Mouse (Mus musculus) MEL (cell line): ENCODE data around the gene Qrich1. TPM values are rescaled to one million over a fixed set of nuclear protein-coding genes. Genes with fewer than 3 reads are reported as not detected.

Source experiments
- DNase-seq: peaks from one replicate; pipeline ENCODE4 v3.0.0; 2011; ENCODE audit warnings: low read depth, low spot score
- H3K27ac ChIP-seq: 2 replicates; pipeline ENCODE4 v1.5.1; 2012; ENCODE audit warnings: low read depth, mild to moderate bottlenecking, control low read depth, low read length, moderate library complexity; ENCODE audit not compliant: control insufficient read depth
- H3K27me3 ChIP-seq, 2 experiments: fragments of 150-350 bp in 1 of 2; sonication (generic) in 1 of 2; 2 replicates each; pipeline ENCODE4 v1.6.1; 2012; ENCODE audit warnings: low read length in 2 of 2, mild to moderate bottlenecking in 2 of 2, improper control_type of control experiment in 1 of 2, moderate library complexity in 1 of 2; ENCODE audit not compliant: insufficient read depth in 2 of 2, control insufficient read depth in 1 of 2
- H3K36me3 ChIP-seq, 2 experiments: 2 replicates each; pipeline ENCODE4 v1.6.1; 2012 to 2014; ENCODE audit warnings: low read length in 2 of 2, improper control_type of control experiment in 1 of 2, inconsistent platforms in 1 of 2, mild to moderate bottlenecking in 1 of 2; ENCODE audit not compliant: insufficient read depth in 2 of 2, control insufficient read depth in 1 of 2
- H3K4me1 ChIP-seq, 2 experiments: fragments of 150-350 bp in 1 of 2; sonication (generic) in 1 of 2; 2 replicates each; pipeline ENCODE4 v1.6.1; 2012; ENCODE audit warnings: low read length in 2 of 2, improper control_type of control experiment in 1 of 2, mild to moderate bottlenecking in 1 of 2; ENCODE audit not compliant: insufficient read depth in 2 of 2, control insufficient read depth in 1 of 2
- H3K4me3 ChIP-seq, 2 experiments: fragments of 150-350 bp in 1 of 2; sonication (generic) in 1 of 2; 2 replicates each; pipeline ENCODE4 v1.5.1; 2012; ENCODE audit warnings: low read depth in 2 of 2, low read length in 2 of 2, mild to moderate bottlenecking in 2 of 2, moderate library complexity in 2 of 2, control low read depth in 1 of 2, improper control_type of control experiment in 1 of 2; ENCODE audit not compliant: control insufficient read depth in 1 of 2, insufficient read depth in 1 of 2
- H3K79me2 ChIP-seq: 2 replicates; pipeline ENCODE4 v1.6.1; 2012; ENCODE audit warnings: mild to moderate bottlenecking, low read length, moderate library complexity; ENCODE audit not compliant: control insufficient read depth, poor library complexity, insufficient read depth
- H3K9ac ChIP-seq: 2 replicates; pipeline ENCODE4 v1.6.1; 2012; ENCODE audit warnings: low read depth, mild to moderate bottlenecking, control low read depth, low read length, moderate library complexity; ENCODE audit not compliant: control insufficient read depth, poor library complexity, severe bottlenecking
- H3K9me3 ChIP-seq: fragments of 150-350 bp; sonication (generic); replicated peaks from 2 replicates; pipeline ENCODE4 v1.6.1; 2012; ENCODE audit warnings: mild to moderate bottlenecking, low read length, improper control_type of control experiment, moderate library complexity; ENCODE audit not compliant: insufficient read depth
- BHLHE40 ChIP-seq: IDR thresholded peaks from 2 replicates; pipeline ENCODE4 v1.6.1; 2012; ENCODE audit warnings: low read depth, mild to moderate bottlenecking, inconsistent platforms, low read length, improper control_type of control experiment, borderline replicate concordance
- CHD1 ChIP-seq: IDR thresholded peaks from 2 replicates; pipeline ENCODE4 v1.6.1; 2012; ENCODE audit warnings: low read depth, mild to moderate bottlenecking, inconsistent platforms, low read length, improper control_type of control experiment
- CHD2 ChIP-seq: IDR thresholded peaks from 2 replicates; pipeline ENCODE4 v1.6.1; 2011; ENCODE audit warnings: low read length, improper control_type of control experiment
- CTCF ChIP-seq, 3 experiments: IDR thresholded peaks in 2 of 3; conservative IDR thresholded peaks in 1 of 3; 2 replicates each; pipeline ENCODE4 v1.5.1; 2011 to 2012; ENCODE audit warnings: low read length in 3 of 3, low read depth in 2 of 3, mild to moderate bottlenecking in 2 of 3, improper control_type of control experiment in 1 of 3, inconsistent platforms in 1 of 3, mixed read lengths in 1 of 3, moderate library complexity in 1 of 3; ENCODE audit not compliant: control insufficient read depth in 1 of 3, insufficient read depth in 1 of 3, poor library complexity in 1 of 3, severe bottlenecking in 1 of 3
- E2F4 ChIP-seq: IDR thresholded peaks from 2 replicates; pipeline ENCODE4 v1.6.1; 2011; ENCODE audit warnings: low read depth, low read length, improper control_type of control experiment, borderline replicate concordance
- ELF1 ChIP-seq: IDR thresholded peaks from 2 replicates; pipeline ENCODE4 v1.6.1; 2014; ENCODE audit warnings: low read depth, mild to moderate bottlenecking, inconsistent platforms, low read length, improper control_type of control experiment, moderate library complexity
- EP300 ChIP-seq, 2 experiments: IDR thresholded peaks; 2 replicates each; pipeline ENCODE4 v1.6.1; 2011; ENCODE audit warnings: improper control_type of control experiment in 2 of 2, low read length in 2 of 2, low read depth in 1 of 2, mild to moderate bottlenecking in 1 of 2
- ETS1 ChIP-seq: IDR thresholded peaks from 2 replicates; pipeline ENCODE4 v1.6.1; 2012; ENCODE audit warnings: low read depth, mild to moderate bottlenecking, inconsistent platforms, low read length, improper control_type of control experiment, moderate library complexity
- GATA1 ChIP-seq: IDR thresholded peaks from 2 replicates; pipeline ENCODE4 v1.6.1; 2011; ENCODE audit warnings: low read depth, low read length, improper control_type of control experiment
- KAT2A ChIP-seq: conservative IDR thresholded peaks from 2 replicates; pipeline ENCODE4 v1.6.1; 2012; ENCODE audit warnings: low read depth, low read length, improper control_type of control experiment, inconsistent platforms
- MAX ChIP-seq: IDR thresholded peaks from 2 replicates; pipeline ENCODE4 v1.6.1; 2011; ENCODE audit warnings: low read length, improper control_type of control experiment
- MAZ ChIP-seq: IDR thresholded peaks from 2 replicates; pipeline ENCODE4 v1.6.1; 2012; ENCODE audit warnings: low read depth, mild to moderate bottlenecking, inconsistent platforms, low read length, improper control_type of control experiment
- MXI1 ChIP-seq: IDR thresholded peaks from 2 replicates; pipeline ENCODE4 v1.6.1; 2011; ENCODE audit warnings: mild to moderate bottlenecking, low read depth, low read length, improper control_type of control experiment
- MYB ChIP-seq: IDR thresholded peaks from 2 replicates; pipeline ENCODE4 v1.6.1; 2011; ENCODE audit warnings: mild to moderate bottlenecking, low read depth, low read length, improper control_type of control experiment
- MYC ChIP-seq: IDR thresholded peaks from 2 replicates; pipeline ENCODE4 v1.6.1; 2011; ENCODE audit warnings: low read depth, mild to moderate bottlenecking, low read length, improper control_type of control experiment, moderate library complexity
- NELFE ChIP-seq: IDR thresholded peaks from 2 replicates; pipeline ENCODE4 v1.6.1; 2011; ENCODE audit warnings: low read depth, low read length, improper control_type of control experiment
- NRF1 ChIP-seq: IDR thresholded peaks from 2 replicates; pipeline ENCODE4 v1.6.1; 2014; ENCODE audit warnings: low read depth, mild to moderate bottlenecking, inconsistent platforms, low read length, improper control_type of control experiment, moderate library complexity; ENCODE audit not compliant: poor library complexity, insufficient read depth, severe bottlenecking
- POLR2AphosphoS2 ChIP-seq: IDR thresholded peaks from 2 replicates; pipeline ENCODE4 v1.6.1; 2011; ENCODE audit warnings: low read length, improper control_type of control experiment
- RAD21 ChIP-seq: IDR thresholded peaks from 2 replicates; pipeline ENCODE4 v1.6.1; 2011; ENCODE audit warnings: mild to moderate bottlenecking, low read depth, low read length, improper control_type of control experiment
- RCOR1 ChIP-seq: IDR thresholded peaks from 2 replicates; pipeline ENCODE4 v1.6.1; 2012; ENCODE audit warnings: low read depth, mild to moderate bottlenecking, inconsistent platforms, low read length, improper control_type of control experiment
- SIN3A ChIP-seq: IDR thresholded peaks from 2 replicates; pipeline ENCODE4 v1.6.1; 2012; ENCODE audit warnings: low read length, improper control_type of control experiment, inconsistent platforms
- SMC3 ChIP-seq: IDR thresholded peaks from 2 replicates; pipeline ENCODE4 v1.6.1; 2011; ENCODE audit warnings: low read depth, low read length, improper control_type of control experiment
- TAL1 ChIP-seq: IDR thresholded peaks from 2 replicates; pipeline ENCODE4 v1.6.1; 2012; ENCODE audit warnings: mild to moderate bottlenecking, inconsistent platforms, low read length, moderate library complexity, mixed read lengths
- TBP ChIP-seq: IDR thresholded peaks from 2 replicates; pipeline ENCODE4 v1.8.0; 2011; ENCODE audit warnings: low read depth, low read length, improper control_type of control experiment
- UBTF ChIP-seq: IDR thresholded peaks from 2 replicates; pipeline ENCODE4 v1.6.1; 2012; ENCODE audit warnings: low read depth, mild to moderate bottlenecking, inconsistent platforms, low read length, improper control_type of control experiment, moderate library complexity, borderline replicate concordance; ENCODE audit not compliant: insufficient read depth
- USF1 ChIP-seq: IDR thresholded peaks from 2 replicates; pipeline ENCODE4 v1.6.1; 2014; ENCODE audit warnings: low read depth, mild to moderate bottlenecking, inconsistent platforms, low read length, improper control_type of control experiment, moderate library complexity
- USF2 ChIP-seq, 2 experiments: IDR thresholded peaks; 2 replicates each; pipeline ENCODE4 v1.6.1; 2011 to 2012; ENCODE audit warnings: improper control_type of control experiment in 2 of 2, low read length in 2 of 2, borderline replicate concordance in 1 of 2, inconsistent platforms in 1 of 2, low read depth in 1 of 2, mild to moderate bottlenecking in 1 of 2; ENCODE audit not compliant: insufficient read depth in 1 of 2
- ZKSCAN1 ChIP-seq: IDR thresholded peaks from 2 replicates; pipeline ENCODE4 v1.6.1; 2012; ENCODE audit warnings: low read depth, mild to moderate bottlenecking, inconsistent platforms, low read length, improper control_type of control experiment, moderate library complexity
- ZMIZ1 ChIP-seq: IDR thresholded peaks from 2 replicates; pipeline ENCODE4 v1.6.1; 2012; ENCODE audit warnings: low read depth, mild to moderate bottlenecking, inconsistent platforms, low read length, improper control_type of control experiment, moderate library complexity
- ZNF384 ChIP-seq: IDR thresholded peaks from 2 replicates; pipeline ENCODE4 v1.6.1; 2012; ENCODE audit warnings: low read depth, mild to moderate bottlenecking, inconsistent platforms, low read length, improper control_type of control experiment
- polyA plus RNA-seq, 2 experiments: library from polyadenylated mRNA; stranded (reverse) in 1 of 2; unstranded in 1 of 2; fragments of >175 nt in 1 of 2; fragments of >200 nt in 1 of 2; gene quantifications; 2 replicates each; pipeline versions ENCODE4 v1.2.1 to v1.2.4; 2012; ENCODE audit warnings: low replicate concordance in 2 of 2, low read depth in 1 of 2; ENCODE audit not compliant: insufficient read length in 2 of 2, insufficient read depth in 1 of 2, missing spikeins in 1 of 2
- total RNA-seq: library from RNA; depleted of rRNA; stranded (reverse); fragments of 300-350 nt; gene quantifications from 2 replicates; pipeline ENCODE4 v1.2.3, GENCODE M21; 2012

The Qrich1 gene
- total and polyA plus RNA-seq, 3 experiments: 84.5 to 161 (median 126) TPM

- peak; percentile 50 for TF ChIP-seq KAT2A
- TF ChIP-seq NRF1: no peak
- TF ChIP-seq ZKSCAN1: no peak
- peak; percentile 37; the same call in 1 of the 2 replicates for TF ChIP-seq ELF1
- TF ChIP-seq BHLHE40: no peak
- TF ChIP-seq CTCF (IDR thresholded peaks at IDR 0.05 in 2 of 3, conservative IDR thresholded peaks at IDR 0.05 in 1 of 3; ENCODE audit: control insufficient read depth in 1 of 3, insufficient read depth in 1 of 3, low read depth in 2 of 3, low read length in 3 of 3, poor library complexity in 1 of 3, severe bottlenecking in 1 of 3): no peak
- TF ChIP-seq SIN3A: peak; percentile 95
- no peak for TF ChIP-seq USF1
- no peak for TF ChIP-seq UBTF
- no peak for TF ChIP-seq POLR2AphosphoS2
- TF ChIP-seq ZNF384: peak; percentile 89
- TF ChIP-seq TBP: peak; percentile 70
These were observed 1.3 kb downstream of the Qrich1 start (continued) for GRCm38 (mm10) chr9:108517931-108518332.

- TF ChIP-seq TAL1: no peak
- TF ChIP-seq MXI1: peak; percentile 50; the same call in 1 of the 2 replicates
- TF ChIP-seq EP300 (IDR thresholded peaks at IDR 0.05; ENCODE audit: low read depth in 1 of 2, low read length in 2 of 2): peak; percentile 59 to 77
- peak; percentile 66 for TF ChIP-seq ETS1
- peak; percentile 93 for TF ChIP-seq GATA1
- peak; percentile 84 for TF ChIP-seq RCOR1
- TF ChIP-seq SIN3A: peak; percentile 62
- TF ChIP-seq MAX: no peak
- TF ChIP-seq, all 39 proteins: peak for 6
- H3K4me3 ChIP-seq: no peak overlapping the region
- H3K27me3 ChIP-seq: no peaks in the 10 kb centered on the region
- H3K9ac ChIP-seq: no peak overlapping the region
- H3K36me3 ChIP-seq: peaks cover 27 to 35% of the 10 kb centered on the region in 2 experiments
- peaks cover 64% of the 10 kb centered on the region for H3K79me2 ChIP-seq
- H3K9me3 ChIP-seq: no peaks in the 10 kb centered on the region
- DNase-seq: peak; percentile 86
- peak overlapping the region; percentile 20 for H3K27ac ChIP-seq
- H3K4me1 ChIP-seq: peaks cover 6 to 13% of the 10 kb centered on the region in 2 experiments
These were observed 5.0 kb downstream of the Qrich1 start for GRCm38 (mm10) chr9:108521604-108522003.

GRCm38 (mm10) chr9:108523341-108523740, 6.7 kb downstream of the Qrich1 start:
- H3K27ac ChIP-seq: no peak overlapping the region
- no peaks in the 10 kb centered on the region for H3K9me3 ChIP-seq
- peaks cover 35 to 37% of the 10 kb centered on the region in 2 experiments for H3K36me3 ChIP-seq
- H3K79me2 ChIP-seq: peaks cover 64% of the 10 kb centered on the region
- no peak overlapping the region for H3K4me3 ChIP-seq
- no peak for TF ChIP-seq GATA1
- TF ChIP-seq MXI1: no peak
- no peak for TF ChIP-seq MAZ
- no peak for TF ChIP-seq SIN3A
- TF ChIP-seq MAX: no peak
- no peak for TF ChIP-seq USF1
- no peak for TF ChIP-seq NELFE
- no peak for TF ChIP-seq MYC
- no peak for TF ChIP-seq SMC3
- TF ChIP-seq RCOR1: no peak
- TF ChIP-seq RAD21: no peak
- TF ChIP-seq ZMIZ1: no peak
- TF ChIP-seq USF2 (IDR thresholded peaks at IDR 0.05; ENCODE audit: borderline replicate concordance in 1 of 2, insufficient read depth in 1 of 2, low read depth in 1 of 2, low read length in 2 of 2): no peak
- no peak for TF ChIP-seq CHD1
- no peak for TF ChIP-seq CHD2
- no peak for TF ChIP-seq MYB
- no peak for TF ChIP-seq E2F4
- TF ChIP-seq ZNF384: no peak
- H3K27me3 ChIP-seq: no peaks in the 10 kb centered on the region
- no peak overlapping the region for H3K9ac ChIP-seq
- H3K4me1 ChIP-seq: peaks cover 6 to 13% of the 10 kb centered on the region in 2 experiments
- no peak for DNase-seq
